Mouse (Mus musculus): ENCODE measurements around the gene Gigyf1. TPM values are rescaled to one million over a fixed set of nuclear protein-coding genes. Genes with fewer than 3 reads are reported as not detected.

Gene Gigyf1
- polyA plus RNA-seq, 1 experiment, result not detected

DNA sequence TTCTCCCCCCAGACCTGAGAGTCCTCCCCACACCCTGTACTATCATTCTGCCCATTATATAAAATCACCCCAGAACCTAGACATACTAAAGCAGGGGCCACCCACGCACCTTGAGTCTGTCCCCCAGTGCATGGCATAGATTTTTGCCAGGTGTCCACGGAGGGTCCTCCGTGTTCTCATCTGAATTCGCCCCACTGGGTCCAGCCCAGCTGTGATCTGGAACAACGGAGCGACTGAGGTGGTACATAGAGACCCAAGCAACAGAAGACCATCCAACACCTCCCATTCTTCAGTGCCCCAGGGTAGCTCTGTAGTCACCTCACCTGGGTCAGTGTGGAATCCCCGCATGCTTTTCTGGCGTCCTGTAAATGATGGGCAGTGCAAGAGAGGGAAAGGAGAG is 11.7 kb downstream of the Gigyf1 start:
- TF ChIP-seq CTCF (IDR thresholded peaks at IDR 0.05; ENCODE audit: insufficient read depth, low read depth, low read length) (no peak), POLR2A (IDR thresholded peaks at IDR 0.05; ENCODE audit: insufficient read depth, low read depth, low read length) (no peak)
- Histone ChIP-seq H3K4me3 (ENCODE audit: insufficient read depth, low read depth, low read length) (peak overlapping the region; percentile 99), H3K27ac (ENCODE audit: insufficient read depth, low read depth, low read length) (peak overlapping the region; percentile 62), H3K4me1 (ENCODE audit: control insufficient read depth, insufficient read depth, low read length) (peaks cover 40% of the 10 kb centered on the region)
- 45% methylated on average over 8 of the region's 8 CpGs for WGBS

GRCm38 (mm10) chr5:137530588-137531413 is 12.5 kb downstream of the Gigyf1 start:
- Histone ChIP-seq H3K27ac (ENCODE audit: insufficient read depth, low read depth, low read length) (peak overlapping the region; percentile 89), H3K4me1 (ENCODE audit: control insufficient read depth, insufficient read depth, low read length) (peaks cover 34% of the 10 kb centered on the region), H3K4me3 (ENCODE audit: insufficient read depth, low read depth, low read length) (peak overlapping the region; percentile 99)
- WGBS, result under 1% methylated on average over 46 of the region's 46 CpGs
- TF ChIP-seq POLR2A (IDR thresholded peaks at IDR 0.05; ENCODE audit: insufficient read depth, low read depth, low read length) (no peak), CTCF (IDR thresholded peaks at IDR 0.05; ENCODE audit: insufficient read depth, low read depth, low read length) (no peak)

- TF ChIP-seq POLR2A (IDR thresholded peaks at IDR 0.05; ENCODE audit: insufficient read depth, low read depth, low read length), result no peak
- TF ChIP-seq CTCF (IDR thresholded peaks at IDR 0.05; ENCODE audit: insufficient read depth, low read depth, low read length), result no peak
- H3K4me1 ChIP-seq (ENCODE audit: control insufficient read depth, insufficient read depth, low read length), result peaks cover 27% of the 10 kb centered on the region
- H3K27ac ChIP-seq (ENCODE audit: insufficient read depth, low read depth, low read length), result peak overlapping the region; percentile 95
- WGBS, result under 1% methylated on average over 51 of the region's 51 CpGs
- peak overlapping the region; percentile 99 for H3K4me3 ChIP-seq (ENCODE audit: insufficient read depth, low read depth, low read length)
Measured at GRCm38 (mm10) chr5:137531414-137532130, 13.2 kb downstream of the Gigyf1 start.

GRCm38 (mm10) chr5:137532131-137532807 is 13.9 kb downstream of the Gigyf1 start:
- peak overlapping the region; percentile 99 for H3K4me3 ChIP-seq (ENCODE audit: insufficient read depth, low read depth, low read length)

DNA sequence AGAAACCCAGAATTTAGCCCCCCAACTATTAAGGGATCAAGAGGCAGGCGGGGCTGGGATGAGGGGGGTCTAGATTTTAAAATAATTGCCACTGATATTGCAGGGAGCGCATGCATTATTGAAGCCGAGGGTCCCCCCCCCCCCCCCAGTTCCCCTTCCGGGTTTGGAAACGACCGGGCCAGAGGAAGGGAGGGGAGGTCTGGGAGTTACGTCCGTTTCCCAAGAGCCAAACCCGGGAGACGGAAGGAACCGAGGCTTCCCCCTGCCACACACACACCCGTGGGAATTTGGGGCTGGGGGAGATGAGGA is 14.4 kb downstream of the Gigyf1 start:
- TF ChIP-seq CTCF (IDR thresholded peaks at IDR 0.05; ENCODE audit: insufficient read depth, low read depth, low read length), result no peak
- no peak for TF ChIP-seq POLR2A (IDR thresholded peaks at IDR 0.05; ENCODE audit: insufficient read depth, low read depth, low read length)
- WGBS, result 0% methylated on average over 12 of the region's 12 CpGs
- H3K4me3 ChIP-seq (ENCODE audit: insufficient read depth, low read depth, low read length), result peak overlapping the region; percentile 99

More at GRCm38 (mm10) chr5:137532131-137532807, 13.9 kb downstream of the Gigyf1 start:
- H3K4me1 ChIP-seq (ENCODE audit: control insufficient read depth, insufficient read depth, low read length), result peaks cover 23% of the 10 kb centered on the region
- H3K27ac ChIP-seq (ENCODE audit: insufficient read depth, low read depth, low read length), result peak overlapping the region; percentile 95
- TF ChIP-seq CTCF (IDR thresholded peaks at IDR 0.05; ENCODE audit: insufficient read depth, low read depth, low read length), result no peak
- TF ChIP-seq POLR2A (IDR thresholded peaks at IDR 0.05; ENCODE audit: insufficient read depth, low read depth, low read length), result no peak
- under 1% methylated on average over 19 of the region's 19 CpGs for WGBS

GRCm38 (mm10) chr5:137533117-137533827 is 14.9 kb downstream of the Gigyf1 start, which contains the start of the genes Epo and Gnb2:
Epo (minus strand) TSS chr5:137533242.
Gnb2 (minus strand) TSS chr5:137533510.
- WGBS, result under 1% methylated on average over 40 of the region's 40 CpGs
- TF ChIP-seq CTCF (IDR thresholded peaks at IDR 0.05; ENCODE audit: insufficient read depth, low read depth, low read length), result no peak
- TF ChIP-seq POLR2A (IDR thresholded peaks at IDR 0.05; ENCODE audit: insufficient read depth, low read depth, low read length), result peak; percentile 77
- peak within 1 kb of the TSS; percentile 100 for H3K27ac ChIP-seq (ENCODE audit: insufficient read depth, low read depth, low read length)
- H3K4me3 ChIP-seq (ENCODE audit: insufficient read depth, low read depth, low read length), result peak within 1 kb of the TSS; percentile 99
- peaks cover 20% of the 10 kb centered on the region for H3K4me1 ChIP-seq (ENCODE audit: control insufficient read depth, insufficient read depth, low read length)

More for the DNA sequence above, 14.4 kb downstream of the Gigyf1 start:
- Histone ChIP-seq H3K27ac (ENCODE audit: insufficient read depth, low read depth, low read length) (peak overlapping the region; percentile 99), H3K4me1 (ENCODE audit: control insufficient read depth, insufficient read depth, low read length) (peaks cover 20% of the 10 kb centered on the region)

DNA sequence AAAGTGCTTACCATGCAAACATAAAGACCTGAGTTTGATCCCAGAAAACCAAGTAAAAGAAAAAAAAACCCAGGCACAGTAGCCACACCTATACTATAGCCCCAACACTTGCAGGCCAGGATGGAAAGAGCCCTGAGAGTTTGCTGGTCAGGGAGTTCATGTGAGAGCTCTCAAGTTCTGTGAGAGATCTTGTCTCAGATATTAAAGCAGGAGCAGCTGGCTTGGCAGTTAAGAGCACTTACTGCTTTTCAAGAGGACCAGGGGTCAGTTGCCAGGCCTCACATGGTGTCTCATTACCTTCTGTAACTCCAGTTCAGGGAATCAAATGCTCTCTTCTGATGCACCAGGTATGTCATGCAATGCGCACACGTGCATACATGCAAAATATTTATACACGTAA is 16.4 kb downstream of the Gigyf1 start:
- 98% methylated on average over 3 of the region's 3 CpGs for WGBS

GRCm38 (mm10) chr5:137535318-137535717 is 17.0 kb downstream of the Gigyf1 start:
- 81% methylated on average over 9 of the region's 9 CpGs for WGBS
- Histone ChIP-seq H3K4me3 (ENCODE audit: insufficient read depth, low read depth, low read length) (no peak overlapping the region), H3K27ac (ENCODE audit: insufficient read depth, low read depth, low read length) (no peak overlapping the region), H3K4me1 (ENCODE audit: control insufficient read depth, insufficient read depth, low read length) (peaks cover 6% of the 10 kb centered on the region)
- TF ChIP-seq CTCF (IDR thresholded peaks at IDR 0.05; ENCODE audit: insufficient read depth, low read depth, low read length) (no peak), POLR2A (IDR thresholded peaks at IDR 0.05; ENCODE audit: insufficient read depth, low read depth, low read length) (no peak)

More for the DNA sequence above, 16.4 kb downstream of the Gigyf1 start:
- Histone ChIP-seq H3K27ac (ENCODE audit: insufficient read depth, low read depth, low read length) (no peak overlapping the region), H3K4me1 (ENCODE audit: control insufficient read depth, insufficient read depth, low read length) (peaks cover 10% of the 10 kb centered on the region), H3K4me3 (ENCODE audit: insufficient read depth, low read depth, low read length) (no peak overlapping the region)
- TF ChIP-seq CTCF (IDR thresholded peaks at IDR 0.05; ENCODE audit: insufficient read depth, low read depth, low read length) (no peak), POLR2A (IDR thresholded peaks at IDR 0.05; ENCODE audit: insufficient read depth, low read depth, low read length) (no peak)
